Mouse (Mus musculus): ENCODE measurements around the gene Bicd2.

- no peak for TF ChIP-seq CTCF (IDR thresholded peaks at IDR 0.05; ENCODE audit: low read depth, low read length)
- TF ChIP-seq POLR2A (IDR thresholded peaks at IDR 0.05; ENCODE audit: borderline replicate concordance, low read depth, low read length): no peak
Observed at GRCm38 (mm10) chr13:49433268-49434029, 92.1 kb downstream of the Bicd2 start.

Measured in bone marrow macrophage, adult 2 months (primary cell).